Mouse (Mus musculus) gastrocnemius, postnatal 10 days (tissue): Measurements from ENCODE around the gene Foxo3. TPM values are rescaled to one million over a fixed set of nuclear protein-coding genes. Genes with fewer than 3 reads are reported as not detected.

Experiments used
- DNase-seq: peaks from one replicate; pipeline ENCODE4 v3.0.0; 2021; ENCODE audit warnings: mixed read lengths
- long read RNA-seq, 2 experiments: library from polyadenylated mRNA; stranded (forward); transcript quantifications; one replicate each; pipeline ENCODE4 v2.0.0; 2021
- total RNA-seq, 2 experiments: library from RNA; stranded (reverse); gene quantifications; 2 replicates each; pipeline ENCODE4 v1.2.3; 2021

Foxo3 gene
- total RNA-seq = 10 to 100 TPM; 31.4 to 43.5 TPM
- long read RNA-seq, experiment 1, full-length matches to known transcripts = 7 of 10 reads
- long read RNA-seq, experiment 1, partial matches to known transcripts = 2 of 10 reads
- long read RNA-seq, experiment 1, other reads (novel, unspliced or antisense) = 1 of 10 reads
- long read RNA-seq, experiment 2, full-length matches to known transcripts = 6 of 8 reads
- long read RNA-seq, experiment 2, partial matches to known transcripts = 1 of 8 reads
- long read RNA-seq, experiment 2, other reads (novel, unspliced or antisense) = 1 of 8 reads

- peak; percentile 85 for DNase-seq
These were observed at the start of gene Foxo3 for GRCm38 (mm10) chr10:42276507-42277345. TSS of gene Foxo3 (minus strand) at chr10:42276755.

GRCm38 (mm10) chr10:42325305-42325704 lies 48.8 kb upstream of the Foxo3 start:
- no peak for DNase-seq

- no peak for DNase-seq
These were observed 47.4 kb upstream of the Foxo3 start for GRCm38 (mm10) chr10:42323978-42324377.

- DNase-seq = no peak
These were observed 36.7 kb upstream of the Foxo3 start for GRCm38 (mm10) chr10:42313222-42313786.

GRCm38 (mm10) chr10:42312557-42312956 lies 36.0 kb upstream of the Foxo3 start:
- DNase-seq = no peak

GRCm38 (mm10) chr10:42308687-42308987 lies 32.1 kb upstream of the Foxo3 start:
- DNase-seq = no peak

GRCm38 (mm10) chr10:42307980-42308686 lies 31.6 kb upstream of the Foxo3 start:
- DNase-seq = peak; percentile 76

GRCm38 (mm10) chr10:42306422-42306821 lies 29.9 kb upstream of the Foxo3 start:
- DNase-seq = no peak

- no peak for DNase-seq
These were observed 24.2 kb upstream of the Foxo3 start for GRCm38 (mm10) chr10:42300805-42301204.

- no peak for DNase-seq
These were observed 23.4 kb upstream of the Foxo3 start for GRCm38 (mm10) chr10:42299967-42300366.

- DNase-seq = no peak
These were observed 22.9 kb upstream of the Foxo3 start for GRCm38 (mm10) chr10:42299426-42299825.

- DNase-seq = no peak
These were observed 21.4 kb upstream of the Foxo3 start for GRCm38 (mm10) chr10:42297954-42298353.

- DNase-seq = no peak
These were observed 20.6 kb upstream of the Foxo3 start for GRCm38 (mm10) chr10:42297109-42297508.

GRCm38 (mm10) chr10:42296559-42296958 lies 20.0 kb upstream of the Foxo3 start:
- DNase-seq = no peak

GRCm38 (mm10) chr10:42295028-42295427 lies 18.5 kb upstream of the Foxo3 start:
- no peak for DNase-seq

GRCm38 (mm10) chr10:42294392-42294791 lies 17.8 kb upstream of the Foxo3 start:
- no peak for DNase-seq

- no peak for DNase-seq
These were observed 17.3 kb upstream of the Foxo3 start for GRCm38 (mm10) chr10:42293877-42294276.

- DNase-seq = peak; percentile 45
These were observed 14.8 kb upstream of the Foxo3 start for GRCm38 (mm10) chr10:42291360-42291759.

GRCm38 (mm10) chr10:42287666-42288065 lies 11.1 kb upstream of the Foxo3 start:
- no peak for DNase-seq

GRCm38 (mm10) chr10:42278307-42278850 lies 1.8 kb upstream of the Foxo3 start:
- no peak for DNase-seq

GRCm38 (mm10) chr10:42277476-42278306 lies 1.1 kb upstream of the Foxo3 start:
- DNase-seq = peak; percentile 93
